Mouse (Mus musculus): ENCODE measurements around the gene Fktn. TPM values are rescaled to one million over a fixed set of nuclear protein-coding genes. Genes with fewer than 3 reads are reported as not detected.
"Not testable (repeated sequence)": the region's sequence is repeated elsewhere in the genome, so short reads cannot be mapped to it uniquely, and the experiment has no call there.

Gene Fktn
- polyA plus RNA-seq, 1 experiment from 2014 or later, result 16.4 TPM

GRCm38 (mm10) chr4:53799753-53800152, 86.0 kb downstream of the Fktn start:
- Histone ChIP-seq H3K9ac (ENCODE audit: low read length) (no peak overlapping the region), H3K27ac (ENCODE audit: low read length) (no peak overlapping the region), H3K4me2 (ENCODE audit: low read depth, low read length) (no peak overlapping the region), H3K36me3 (ENCODE audit: control insufficient read depth, insufficient read depth, low read length) (no peaks in the 10 kb centered on the region), H3K9me3 (replicated peaks; ENCODE audit: control insufficient read depth, low read length) (no peaks in the 10 kb centered on the region), H3K4me1 (ENCODE audit: control insufficient read depth, insufficient read depth, low read length) (no peaks in the 10 kb centered on the region), H3K27me3 (ENCODE audit: control insufficient read depth, insufficient read depth, low read length) (no peaks in the 10 kb centered on the region), H3K4me3 (replicated peaks; ENCODE audit: low read length) (no peak overlapping the region)
- ATAC-seq (ENCODE audit: insufficient read depth, low FRiP score), result no peak
- 47% methylated on average over 1 of the region's 1 CpGs for WGBS

GRCm38 (mm10) chr4:53803674-53804073, 89.9 kb downstream of the Fktn start:
- H3K27me3 ChIP-seq (ENCODE audit: control insufficient read depth, insufficient read depth, low read length); H3K9ac ChIP-seq (ENCODE audit: low read length); H3K4me2 ChIP-seq (ENCODE audit: low read depth, low read length); H3K9me3 ChIP-seq (replicated peaks; ENCODE audit: control insufficient read depth, low read length); H3K4me3 ChIP-seq (replicated peaks; ENCODE audit: low read length); ATAC-seq (ENCODE audit: insufficient read depth, low FRiP score); H3K36me3 ChIP-seq (ENCODE audit: control insufficient read depth, insufficient read depth, low read length); H3K27ac ChIP-seq (ENCODE audit: low read length); H3K4me1 ChIP-seq (ENCODE audit: control insufficient read depth, insufficient read depth, low read length): not testable (repeated sequence)
- WGBS, result 90% methylated on average over 8 of the region's 8 CpGs

- 85% methylated on average over 6 of the region's 6 CpGs for WGBS
Measured at GRCm38 (mm10) chr4:53806428-53806827, 92.6 kb downstream of the Fktn start.

GRCm38 (mm10) chr4:53818320-53818719, 104.5 kb downstream of the Fktn start:
- Histone ChIP-seq H3K9ac (ENCODE audit: low read length) (no peak overlapping the region), H3K4me3 (replicated peaks; ENCODE audit: low read length) (no peak overlapping the region), H3K4me2 (ENCODE audit: low read depth, low read length) (no peak overlapping the region), H3K36me3 (ENCODE audit: control insufficient read depth, insufficient read depth, low read length) (no peaks in the 10 kb centered on the region), H3K27me3 (ENCODE audit: control insufficient read depth, insufficient read depth, low read length) (no peaks in the 10 kb centered on the region), H3K9me3 (replicated peaks; ENCODE audit: control insufficient read depth, low read length) (no peaks in the 10 kb centered on the region), H3K4me1 (ENCODE audit: control insufficient read depth, insufficient read depth, low read length) (no peaks in the 10 kb centered on the region), H3K27ac (ENCODE audit: low read length) (no peak overlapping the region)
- ATAC-seq (ENCODE audit: insufficient read depth, low FRiP score), result no peak
- WGBS, result 51% methylated on average over 5 of the region's 5 CpGs

More at GRCm38 (mm10) chr4:53806428-53806827, 92.6 kb downstream of the Fktn start:
- H3K9ac ChIP-seq (ENCODE audit: low read length); H3K36me3 ChIP-seq (ENCODE audit: control insufficient read depth, insufficient read depth, low read length); H3K4me2 ChIP-seq (ENCODE audit: low read depth, low read length); H3K27me3 ChIP-seq (ENCODE audit: control insufficient read depth, insufficient read depth, low read length); H3K27ac ChIP-seq (ENCODE audit: low read length); ATAC-seq (ENCODE audit: insufficient read depth, low FRiP score); H3K4me1 ChIP-seq (ENCODE audit: control insufficient read depth, insufficient read depth, low read length); H3K4me3 ChIP-seq (replicated peaks; ENCODE audit: low read length); H3K9me3 ChIP-seq (replicated peaks; ENCODE audit: control insufficient read depth, low read length): not testable (repeated sequence)

GRCm38 (mm10) chr4:53823697-53824096, 109.9 kb downstream of the Fktn start:
- Histone ChIP-seq H3K4me2 (ENCODE audit: low read depth, low read length) (no peak overlapping the region), H3K27ac (ENCODE audit: low read length) (0 out of 2 replicates have a peak overlapping the region, but pooled peaks have one; percentile 4)
- 25% methylated on average over 6 of the region's 6 CpGs for WGBS

GRCm38 (mm10) chr4:53824831-53825230, 111.0 kb downstream of the Fktn start:
- H3K9me3 ChIP-seq (replicated peaks; ENCODE audit: control insufficient read depth, low read length), result no peaks in the 10 kb centered on the region
- H3K4me2 ChIP-seq (ENCODE audit: low read depth, low read length), result no peak overlapping the region
- H3K4me1 ChIP-seq (ENCODE audit: control insufficient read depth, insufficient read depth, low read length), result peaks cover 9% of the 10 kb centered on the region
- 22% methylated on average over 4 of the region's 4 CpGs for WGBS
- no peak overlapping the region for H3K9ac ChIP-seq (ENCODE audit: low read length)
- H3K36me3 ChIP-seq (ENCODE audit: control insufficient read depth, insufficient read depth, low read length), result no peaks in the 10 kb centered on the region
- no peak overlapping the region for H3K4me3 ChIP-seq (replicated peaks; ENCODE audit: low read length)
- ATAC-seq (ENCODE audit: insufficient read depth, low FRiP score), result no peak
- H3K27me3 ChIP-seq (ENCODE audit: control insufficient read depth, insufficient read depth, low read length), result no peaks in the 10 kb centered on the region
- no peak overlapping the region for H3K27ac ChIP-seq (ENCODE audit: low read length)

More at GRCm38 (mm10) chr4:53823697-53824096, 109.9 kb downstream of the Fktn start:
- H3K4me1 ChIP-seq (ENCODE audit: control insufficient read depth, insufficient read depth, low read length), result peaks cover 9% of the 10 kb centered on the region
- no peaks in the 10 kb centered on the region for H3K27me3 ChIP-seq (ENCODE audit: control insufficient read depth, insufficient read depth, low read length)
- no peaks in the 10 kb centered on the region for H3K36me3 ChIP-seq (ENCODE audit: control insufficient read depth, insufficient read depth, low read length)
- peak; percentile 26; the same call in 1 of the 2 replicates for ATAC-seq (ENCODE audit: insufficient read depth, low FRiP score)
- no peaks in the 10 kb centered on the region for H3K9me3 ChIP-seq (replicated peaks; ENCODE audit: control insufficient read depth, low read length)
- H3K9ac ChIP-seq (ENCODE audit: low read length), result no peak overlapping the region
- H3K4me3 ChIP-seq (replicated peaks; ENCODE audit: low read length), result no peak overlapping the region

- Histone ChIP-seq H3K9ac (ENCODE audit: low read length) (peak within 1 kb of the TSS; percentile 91), H3K27me3 (ENCODE audit: control insufficient read depth, insufficient read depth, low read length) (no peaks in the 10 kb centered on the region), H3K27ac (ENCODE audit: low read length) (peak within 1 kb of the TSS; percentile 40), H3K9me3 (replicated peaks; ENCODE audit: control insufficient read depth, low read length) (no peaks in the 10 kb centered on the region), H3K4me2 (ENCODE audit: low read depth, low read length) (peak within 1 kb of the TSS; percentile 91), H3K4me1 (ENCODE audit: control insufficient read depth, insufficient read depth, low read length) (peaks cover 9% of the 10 kb centered on the region), H3K36me3 (ENCODE audit: control insufficient read depth, insufficient read depth, low read length) (no peaks in the 10 kb centered on the region), H3K4me3 (replicated peaks; ENCODE audit: low read length) (peak within 1 kb of the TSS; percentile 99)
- under 1% methylated on average over 55 of the region's 55 CpGs for WGBS
- ATAC-seq (ENCODE audit: insufficient read depth, low FRiP score), result peak; percentile 86
Measured at GRCm38 (mm10) chr4:53825821-53826605, 112.2 kb downstream of the Fktn start, which contains the start of gene Tmem38b. Gene Tmem38b (plus strand): TSS chr4:53826045.

- peaks cover 9% of the 10 kb centered on the region for H3K4me1 ChIP-seq (ENCODE audit: control insufficient read depth, insufficient read depth, low read length)
- H3K4me3 ChIP-seq (replicated peaks; ENCODE audit: low read length), result peak overlapping the region; percentile 99
- no peak overlapping the region for H3K27ac ChIP-seq (ENCODE audit: low read length)
- peak overlapping the region; percentile 91 for H3K4me2 ChIP-seq (ENCODE audit: low read depth, low read length)
- WGBS, result 7% methylated on average over 11 of the region's 11 CpGs
- ATAC-seq (ENCODE audit: insufficient read depth, low FRiP score), result no peak
- H3K9me3 ChIP-seq (replicated peaks; ENCODE audit: control insufficient read depth, low read length), result no peaks in the 10 kb centered on the region
- peak overlapping the region; percentile 91 for H3K9ac ChIP-seq (ENCODE audit: low read length)
- no peaks in the 10 kb centered on the region for H3K36me3 ChIP-seq (ENCODE audit: control insufficient read depth, insufficient read depth, low read length)
- H3K27me3 ChIP-seq (ENCODE audit: control insufficient read depth, insufficient read depth, low read length), result no peaks in the 10 kb centered on the region
Measured at GRCm38 (mm10) chr4:53826641-53827248, 112.9 kb downstream of the Fktn start.
